ENCODE assay signal across 8 mouse cellular contexts in genomic region chr6:128355201-128355681, GRCm38 (mm10). TPM values are rescaled to one million over a fixed set of nuclear protein-coding genes. Genes with fewer than 3 reads are reported as not detected.
DNase-seq lines count a peak whose midpoint lies in the region; ATAC-seq and TF ChIP-seq lines count a peak whose summit lies in the region.

No protein-coding gene starts in this region.

- H3K4me1 ChIP-seq in forebrain, embryonic 12.5 days, result peaks cover 29% of the 10 kb centered on the region
- H3K4me1 ChIP-seq in lung, postnatal 0 days (ENCODE audit: insufficient read depth, low read depth, low read length), result 0 out of 2 replicates have a peak, but pooled peaks cover 3% of the 10 kb centered on the region

- under 1% methylated on average over 28 of the region's 28 CpGs for WGBS in forebrain, embryonic 12.5 days
- under 1% methylated on average over 27 of the region's 28 CpGs for WGBS in lung, postnatal 0 days

- H3K4me3 ChIP-seq in forebrain, embryonic 12.5 days (replicated peaks), result peak overlapping the region; percentile 77
- H3K4me3 ChIP-seq in lung, postnatal 0 days (ENCODE audit: low read depth, low read length), result peak overlapping the region; percentile 77

- no peaks in the 10 kb centered on the region for H3K9me3 ChIP-seq in forebrain, embryonic 12.5 days
- no peaks in the 10 kb centered on the region for H3K9me3 ChIP-seq in lung, postnatal 0 days (ENCODE audit: low read length)

- H3K4me2 ChIP-seq in forebrain, embryonic 12.5 days, result peak overlapping the region; percentile 82
- H3K4me2 ChIP-seq in lung, postnatal 0 days (replicated peaks; ENCODE audit: low read depth, low read length), result peak overlapping the region; percentile 91

- peak; percentile 79 for ATAC-seq in forebrain, embryonic 12.5 days (ENCODE audit: low FRiP score)
- peak; percentile 63 for ATAC-seq in lung, postnatal 0 days

- TF ChIP-seq EP300 in lung, postnatal 0 days (IDR thresholded peaks at IDR 0.05), result no peak

- peaks cover 29% of the 10 kb centered on the region for H3K36me3 ChIP-seq in forebrain, embryonic 12.5 days (replicated peaks)
- no peaks in the 10 kb centered on the region for H3K36me3 ChIP-seq in lung, postnatal 0 days (ENCODE audit: insufficient read depth, low read length)

- no peak for TF ChIP-seq CTCF in lung, postnatal 0 days (IDR thresholded peaks at IDR 0.05)

- peak; percentile 67 for DNase-seq in cerebellum, adult 11-12 months
- DNase-seq in cerebellum, adult 8-10 months, result no peak
- peak; percentile 79 for DNase-seq in adrenal gland, postnatal 10 days
- peak; percentile 55 for DNase-seq in heart, postnatal 4 days
- DNase-seq in layer of hippocampus, adult 8-10 months (ENCODE audit: low spot score in 2 of 2), result peak; percentile 37 to 59
- peak; percentile 49 for DNase-seq in lung, postnatal 0 days (ENCODE audit: low spot score)
- peak; percentile 42 for DNase-seq in right cerebral cortex, postnatal 14 days

- H3K9ac ChIP-seq in forebrain, embryonic 12.5 days, result peak overlapping the region; percentile 80
- peak overlapping the region; percentile 51 for H3K9ac ChIP-seq in lung, postnatal 0 days (replicated peaks; ENCODE audit: low read depth)

- H3K27ac ChIP-seq in forebrain, embryonic 12.5 days, result peak overlapping the region; percentile 86
- peak overlapping the region; percentile 84 for H3K27ac ChIP-seq in lung, postnatal 0 days (ENCODE audit: low read length)

- no peaks in the 10 kb centered on the region for H3K27me3 ChIP-seq in forebrain, embryonic 12.5 days
- no peaks in the 10 kb centered on the region for H3K27me3 ChIP-seq in lung, postnatal 0 days (replicated peaks; ENCODE audit: insufficient read depth, low read length)

RNA-seq across cellular contexts. Expression of gene Tulp3, which starts 0.4 kb away (rescaled TPM):
- 10 to 100 TPM; 24.2 to 27.2 TPM for total RNA-seq in adrenal gland, postnatal 10 days (2021)
- polyA plus RNA-seq in forebrain, embryonic 12.5 days (2016; fragmentation: Nextera tagmentation; extraction: Ambion mirVana), result 15.4 and 19.7 TPM in 2 replicates
- total RNA-seq in heart, postnatal 4 days (2021), result 10 to 100 TPM; 10.9 to 11.4 TPM
- total RNA-seq in layer of hippocampus, adult 8-10 months (2022), result 10 to 100 TPM; 24.3 to 25.5 (median 25.1) TPM
- 9.5 and 10.9 TPM in 2 replicates for polyA plus RNA-seq in lung, postnatal 0 days (2015; fragmentation: Nextera tagmentation; extraction: Ambion mirVana)

RNA-seq across cellular contexts. Expression of gene Rhno1, which starts 7.5 kb away (rescaled TPM):
- 10 to 100 TPM; 21.7 to 30.1 TPM for total RNA-seq in adrenal gland, postnatal 10 days (2021)
- 178 and 183 TPM in 2 replicates for polyA plus RNA-seq in forebrain, embryonic 12.5 days (2016; fragmentation: Nextera tagmentation; extraction: Ambion mirVana)
- 10 to 100 TPM; 25.7 to 26.8 TPM for total RNA-seq in heart, postnatal 4 days (2021)
- total RNA-seq in layer of hippocampus, adult 8-10 months (2022), result 10 to 100 TPM; 18.6 to 22.1 (median 20.0) TPM
- 41.8 and 43.8 TPM in 2 replicates for polyA plus RNA-seq in lung, postnatal 0 days (2015; fragmentation: Nextera tagmentation; extraction: Ambion mirVana)

RNA-seq across cellular contexts. Expression of gene Foxm1, which starts 7.5 kb away (rescaled TPM):
- 10 to 100 TPM; 15.3 to 16.6 TPM for total RNA-seq in adrenal gland, postnatal 10 days (2021)
- 74.6 and 86.2 TPM in 2 replicates for polyA plus RNA-seq in forebrain, embryonic 12.5 days (2016; fragmentation: Nextera tagmentation; extraction: Ambion mirVana)
- total RNA-seq in heart, postnatal 4 days (2021), result 10 to 100 TPM; 42.0 to 48.9 TPM
- total RNA-seq in layer of hippocampus, adult 8-10 months (2022), result 1 to 10 TPM; 1.1 to 1.7 (median 1.4) TPM
- polyA plus RNA-seq in lung, postnatal 0 days (2015; fragmentation: Nextera tagmentation; extraction: Ambion mirVana), result 1.3 and 2.0 TPM in 2 replicates

RNA-seq across cellular contexts. Expression of gene Tex52, which starts 20.0 kb away (rescaled TPM):
- total RNA-seq in adrenal gland, postnatal 10 days (2021), result not detected
- 0.88 and 1.0 TPM in 2 replicates for polyA plus RNA-seq in forebrain, embryonic 12.5 days (2016; fragmentation: Nextera tagmentation; extraction: Ambion mirVana)
- not detected for total RNA-seq in heart, postnatal 4 days (2021)
- total RNA-seq in layer of hippocampus, adult 8-10 months (2022), result 1 to 10 TPM; 1.7 to 3.3 (median 2.5) TPM
- polyA plus RNA-seq in lung, postnatal 0 days (2015; fragmentation: Nextera tagmentation; extraction: Ambion mirVana), result 0.13 and 0.17 TPM in 2 replicates

RNA-seq across cellular contexts. Expression of gene Gm44596, which starts 20.1 kb away (rescaled TPM):
- total RNA-seq in adrenal gland, postnatal 10 days (2021), result not detected
- polyA plus RNA-seq in forebrain, embryonic 12.5 days (2016; fragmentation: Nextera tagmentation; extraction: Ambion mirVana), result not detected in 2 replicates
- total RNA-seq in heart, postnatal 4 days (2021), result not detected
- not detected for total RNA-seq in layer of hippocampus, adult 8-10 months (2022)
- not detected in 2 replicates for polyA plus RNA-seq in lung, postnatal 0 days (2015; fragmentation: Nextera tagmentation; extraction: Ambion mirVana)

Comparison
In these comparisons a context has a peak if more than half of its experiments do, and no peak if none do; other contexts are left out.
1. RNA of gene Foxm1, which starts 7.5 kb away (total RNA-seq): 42.0 to 48.9 TPM in heart, postnatal 4 days and 15.3 to 16.6 TPM in adrenal gland, postnatal 10 days; 1.1 to 1.7 TPM in layer of hippocampus, adult 8-10 months; every median in the first group is over 4 times any median in the second.